Comparison of ENCODE assay signal across 9 mouse cellular contexts in genomic region chr8:94343290-94343689, GRCm38 (mm10). TPM values are rescaled to one million over a fixed set of nuclear protein-coding genes. Genes with fewer than 3 reads are reported as not detected.
DNase-seq lines count a peak whose midpoint lies in the region; ATAC-seq and TF ChIP-seq lines count a peak whose summit lies in the region.
"Had no signal": no experiment of that assay in that cellular context is flagged by ENCODE, and none has a peak within 500 bp of the region (broad histone marks: within the 10 kb centered on the region; RNA-seq: fewer than 3 reads in every experiment).

No protein-coding gene starts in this region.

- no peak overlapping the region for H3K27ac ChIP-seq in heart, embryonic 11.5 days (ENCODE audit: low read depth, low read length)
- H3K27ac ChIP-seq in embryonic facial prominence, embryonic 10.5 days (replicated peaks) = no peak overlapping the region
- H3K27ac ChIP-seq in midbrain, postnatal 0 days (ENCODE audit: low read depth, low read length) = no peak overlapping the region
- no peak overlapping the region for H3K27ac ChIP-seq in stomach, postnatal 0 days (replicated peaks)

- intact Hi-C loops in heart, postnatal 36 days (cut with DNase I) = loop anchor here (1.0 kb wide), 3 partner anchors 54 to 143 kb away; partner anchors contain the start of gene Nlrc5

- H3K4me2 ChIP-seq in heart, embryonic 11.5 days = no peak overlapping the region
- H3K4me2 ChIP-seq in midbrain, postnatal 0 days (ENCODE audit: low read depth, low read length, poor library complexity, severe bottlenecking) = no peak overlapping the region
- H3K4me2 ChIP-seq in stomach, postnatal 0 days (replicated peaks; ENCODE audit: low read depth) = no peak overlapping the region

- H3K9ac ChIP-seq in heart, embryonic 11.5 days (ENCODE audit: low read depth, low read length) = no peak overlapping the region
- H3K9ac ChIP-seq in midbrain, postnatal 0 days (replicated peaks; ENCODE audit: low read length, poor library complexity, severe bottlenecking) = no peak overlapping the region
- H3K9ac ChIP-seq in stomach, postnatal 0 days (ENCODE audit: low read length) = no peak overlapping the region

- no peaks in the 10 kb centered on the region for H3K36me3 ChIP-seq in heart, embryonic 11.5 days (ENCODE audit: control insufficient read depth, insufficient read depth, low read length)
- H3K36me3 ChIP-seq in embryonic facial prominence, embryonic 10.5 days (replicated peaks) = no peaks in the 10 kb centered on the region
- H3K36me3 ChIP-seq in midbrain, postnatal 0 days (ENCODE audit: insufficient read depth, low read length) = no peaks in the 10 kb centered on the region
- no peaks in the 10 kb centered on the region for H3K36me3 ChIP-seq in stomach, postnatal 0 days (ENCODE audit: control insufficient read depth, insufficient read depth, low read length)

- DNase-seq in heart, adult 18-20 months = peak; percentile 86 to 92
- DNase-seq in adrenal gland, postnatal 25 days = peak; percentile 80
- peak; percentile 75 for DNase-seq in embryonic facial prominence, embryonic 10.5 days (ENCODE audit: low spot score)
- DNase-seq in heart, postnatal 36 days = peak; percentile 86 to 87
- DNase-seq in left cerebral cortex, adult 18-20 months (ENCODE audit: low spot score in 2 of 2) = peak; percentile 85 to 89
- peak; percentile 92 for DNase-seq in midbrain, postnatal 0 days (ENCODE audit: low spot score)
- DNase-seq in stomach, postnatal 0 days (ENCODE audit: low spot score) = peak; percentile 84

- WGBS in heart, embryonic 11.5 days (ENCODE audit: insufficient replicate concordance) = 11% methylated on average over 6 of the region's 6 CpGs
- WGBS in embryonic facial prominence, embryonic 10.5 days = 17% methylated on average over 6 of the region's 6 CpGs
- WGBS in midbrain, postnatal 0 days = 8% methylated on average over 6 of the region's 6 CpGs
- WGBS in stomach, postnatal 0 days = 7% methylated on average over 6 of the region's 6 CpGs

- TF ChIP-seq EP300 in stomach, postnatal 0 days (optimal IDR thresholded peaks at IDR 0.05) = no peak

- peak; percentile 94 for TF ChIP-seq CTCF in midbrain, postnatal 0 days (IDR thresholded peaks at IDR 0.05)
- TF ChIP-seq CTCF in stomach, postnatal 0 days (IDR thresholded peaks at IDR 0.05; ENCODE audit: low read depth) = peak; percentile 98

- H3K9me3 ChIP-seq in heart, embryonic 11.5 days (replicated peaks; ENCODE audit: control insufficient read depth, low read length) = no peaks in the 10 kb centered on the region
- no peaks in the 10 kb centered on the region for H3K9me3 ChIP-seq in embryonic facial prominence, embryonic 10.5 days
- no peaks in the 10 kb centered on the region for H3K9me3 ChIP-seq in midbrain, postnatal 0 days (ENCODE audit: low read length)
- H3K9me3 ChIP-seq in stomach, postnatal 0 days (ENCODE audit: control insufficient read depth, low read length) = no peaks in the 10 kb centered on the region

- 0 out of 2 replicates have a peak, but pooled peaks cover 3% of the 10 kb centered on the region for H3K4me1 ChIP-seq in heart, embryonic 11.5 days (ENCODE audit: control insufficient read depth, insufficient read depth, low read length)
- H3K4me1 ChIP-seq in embryonic facial prominence, embryonic 10.5 days = no peaks in the 10 kb centered on the region
- H3K4me1 ChIP-seq in midbrain, postnatal 0 days (ENCODE audit: insufficient read depth, low read length) = no peaks in the 10 kb centered on the region
- no peaks in the 10 kb centered on the region for H3K4me1 ChIP-seq in stomach, postnatal 0 days (replicated peaks; ENCODE audit: control insufficient read depth, insufficient read depth)

- no peaks in the 10 kb centered on the region for H3K27me3 ChIP-seq in heart, embryonic 11.5 days (ENCODE audit: control insufficient read depth, insufficient read depth, low read length)
- H3K27me3 ChIP-seq in embryonic facial prominence, embryonic 10.5 days (replicated peaks; ENCODE audit: low read depth, poor library complexity, severe bottlenecking) = 0 out of 2 replicates have a peak, but pooled peaks cover 4% of the 10 kb centered on the region
- no peaks in the 10 kb centered on the region for H3K27me3 ChIP-seq in midbrain, postnatal 0 days (ENCODE audit: insufficient read depth, low read length)
- H3K27me3 ChIP-seq in stomach, postnatal 0 days (ENCODE audit: control insufficient read depth, insufficient read depth, low read length) = no peaks in the 10 kb centered on the region

- no peak for ATAC-seq in heart, embryonic 11.5 days (replicated peaks; ENCODE audit: insufficient number of reproducible peaks, low FRiP score, low TSS enrichment)
- no peak for ATAC-seq in midbrain, postnatal 0 days (ENCODE audit: low FRiP score)
- no peak for ATAC-seq in stomach, postnatal 0 days (ENCODE audit: low FRiP score, low TSS enrichment)

- H3K4me3 ChIP-seq in heart, embryonic 11.5 days (ENCODE audit: low read depth, low read length) = no peak overlapping the region
- no peak overlapping the region for H3K4me3 ChIP-seq in embryonic facial prominence, embryonic 10.5 days
- no peak overlapping the region for H3K4me3 ChIP-seq in midbrain, postnatal 0 days (ENCODE audit: low read depth, low read length)
- H3K4me3 ChIP-seq in stomach, postnatal 0 days (ENCODE audit: low read depth, low read length) = no peak overlapping the region
- H3K4me3 ChIP-seq: myocyte had no signal

RNA-seq across cellular contexts. Expression of gene Slc12a3, which starts 14.3 kb away (rescaled TPM):
- under 1 TPM; 0.12 to 0.41 TPM for total RNA-seq in heart, adult 18-20 months (2021)
- 0.20 TPM in 1 of 2 replicates, not detected in the other for polyA plus RNA-seq in heart, embryonic 11.5 days (2014; fragmentation: Nextera tagmentation; extraction: Ambion mirVana)
- 0.09 and 0.29 TPM in 2 replicates for total RNA-seq in adrenal gland, postnatal 25 days (2021)
- polyA plus RNA-seq in embryonic facial prominence, embryonic 10.5 days (2016; fragmentation: Nextera tagmentation; extraction: Ambion mirVana) = 0.05 TPM in 1 of 2 replicates, not detected in the other
- under 1 TPM; 0.33 to 0.38 TPM for total RNA-seq in heart, postnatal 36 days (2021)
- total RNA-seq in left cerebral cortex, adult 18-20 months (2021) = under 1 TPM; 0.28 to 0.59 TPM
- not detected in 2 replicates for total RNA-seq in midbrain, postnatal 0 days (2014; rRNA removed)
- 0.05 and 0.17 TPM in 2 replicates for polyA plus RNA-seq in midbrain, postnatal 0 days (2015; fragmentation: Nextera tagmentation; extraction: Ambion mirVana)
- 0.10 and 0.22 TPM in 2 replicates for polyA plus RNA-seq in stomach, postnatal 0 days (2015; fragmentation: Nextera tagmentation; extraction: Ambion mirVana)

RNA-seq across cellular contexts. Expression of gene Herpud1, which starts 42.9 kb away (rescaled TPM):
- 100 to 1,000 TPM; 204 to 275 TPM for total RNA-seq in heart, adult 18-20 months (2021)
- polyA plus RNA-seq in heart, embryonic 11.5 days (2014; fragmentation: Nextera tagmentation; extraction: Ambion mirVana) = 80.5 and 84.1 TPM in 2 replicates
- total RNA-seq in adrenal gland, postnatal 25 days (2021) = 98.9 and 118 TPM in 2 replicates
- polyA plus RNA-seq in embryonic facial prominence, embryonic 10.5 days (2016; fragmentation: Nextera tagmentation; extraction: Ambion mirVana) = 53.2 and 58.8 TPM in 2 replicates
- total RNA-seq in heart, postnatal 36 days (2021) = 100 to 1,000 TPM; 281 to 377 TPM
- total RNA-seq in left cerebral cortex, adult 18-20 months (2021) = 10 to 100 TPM; 72.2 to 82.2 TPM
- 86.1 and 87.1 TPM in 2 replicates for total RNA-seq in midbrain, postnatal 0 days (2014; rRNA removed)
- polyA plus RNA-seq in midbrain, postnatal 0 days (2015; fragmentation: Nextera tagmentation; extraction: Ambion mirVana) = 71.0 and 80.4 TPM in 2 replicates
- 224 and 255 TPM in 2 replicates for polyA plus RNA-seq in stomach, postnatal 0 days (2015; fragmentation: Nextera tagmentation; extraction: Ambion mirVana)
